19 mouse cellular contexts compared by ENCODE assay signal in the genomic region with DNA sequence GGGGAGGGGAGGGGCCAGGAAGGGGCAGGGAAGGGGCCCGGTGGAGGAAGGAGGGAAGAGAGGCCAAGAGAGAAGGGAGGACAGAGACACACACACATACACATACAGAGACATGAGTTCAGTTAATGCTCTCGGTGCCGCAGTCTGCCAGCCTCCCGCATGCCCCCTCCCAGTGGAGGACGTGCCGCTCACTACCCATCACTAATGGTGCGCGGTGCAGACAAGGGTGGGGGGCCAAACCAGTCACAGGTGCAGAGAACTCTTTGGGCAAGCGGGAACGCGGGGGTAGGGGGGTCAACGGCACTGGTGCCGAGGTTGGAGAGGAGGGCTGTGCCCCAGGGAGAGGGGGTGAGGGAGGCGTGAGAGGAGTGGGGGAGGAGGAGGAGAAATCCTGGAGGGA. TPM values are rescaled to one million over a fixed set of nuclear protein-coding genes. Genes with fewer than 3 reads are reported as not detected.
DNase-seq lines count a peak whose midpoint lies in the region; ATAC-seq and TF ChIP-seq lines count a peak whose summit lies in the region.
"Had no signal": no experiment of that assay in that cellular context is flagged by ENCODE, and none has a peak within 500 bp of the region (broad histone marks: within the 10 kb centered on the region; RNA-seq: fewer than 3 reads in every experiment).

No protein-coding gene starts in this region.

- no peaks in the 10 kb centered on the region for H3K9me3 ChIP-seq in heart, embryonic 10.5 days
- no peaks in the 10 kb centered on the region for H3K9me3 ChIP-seq in E14TG2a.4 (ENCODE audit: low read length)
- no peaks in the 10 kb centered on the region for H3K9me3 ChIP-seq in forebrain, embryonic 13.5 days (replicated peaks)
- H3K9me3 ChIP-seq: embryonic facial prominence, embryonic 12.5 days; forebrain, embryonic 12.5 days; hindbrain, embryonic 10.5 days; hindbrain, embryonic 15.5 days; kidney, embryonic 15.5 days had no signal

- DNase-seq in cerebellum, adult 18-20 months = peak; percentile 51 to 52
- no peak for DNase-seq in cerebellum, postnatal 14 days
- peak; percentile 93 for DNase-seq in heart, adult 11 months
- DNase-seq in heart, embryonic 10.5 days (ENCODE audit: low spot score) = no peak
- DNase-seq: adrenal gland, postnatal 10 days; embryo, embryonic 11 days; forebrain, postnatal 0 days; gastrocnemius, postnatal 14 days; kidney, adult 2 months had no signal

- ATAC-seq in forebrain, embryonic 13.5 days = no peak
- ATAC-seq: forebrain, postnatal 0 days; intestine, embryonic 16.5 days had no signal

- H3K27me3 ChIP-seq in heart, embryonic 10.5 days (ENCODE audit: insufficient read depth, poor library complexity, severe bottlenecking) = peaks cover 13% of the 10 kb centered on the region
- peaks cover 50% of the 10 kb centered on the region for H3K27me3 ChIP-seq in E14TG2a.4 (ENCODE audit: insufficient read depth, low read length)
- H3K27me3 ChIP-seq in forebrain, embryonic 13.5 days = peaks cover 25% of the 10 kb centered on the region
- H3K27me3 ChIP-seq: CH12.LX; kidney, embryonic 15.5 days had no signal

- no peak overlapping the region for H3K27ac ChIP-seq in heart, embryonic 10.5 days
- no peak overlapping the region for H3K27ac ChIP-seq in bone marrow, adult 2 months (ENCODE audit: control insufficient read depth, insufficient read depth, low read depth, low read length, poor library complexity)
- no peak overlapping the region for H3K27ac ChIP-seq in forebrain, embryonic 13.5 days
- H3K27ac ChIP-seq: embryonic facial prominence, embryonic 12.5 days; forebrain, embryonic 12.5 days; hindbrain, embryonic 10.5 days; hindbrain, embryonic 15.5 days; kidney, embryonic 15.5 days had no signal

- peaks cover 35% of the 10 kb centered on the region for H3K4me1 ChIP-seq in heart, embryonic 10.5 days
- peaks cover 54% of the 10 kb centered on the region for H3K4me1 ChIP-seq in E14TG2a.4 (replicated peaks; ENCODE audit: low read depth, low read length)
- H3K4me1 ChIP-seq in bone marrow, adult 2 months (ENCODE audit: control insufficient read depth, insufficient read depth, low read length) = no peaks in the 10 kb centered on the region
- peaks cover 13% of the 10 kb centered on the region for H3K4me1 ChIP-seq in forebrain, embryonic 13.5 days

- H3K9ac ChIP-seq in forebrain, embryonic 13.5 days = no peak overlapping the region
- H3K9ac ChIP-seq: embryonic facial prominence, embryonic 12.5 days; forebrain, embryonic 12.5 days; forebrain, postnatal 0 days; hindbrain, embryonic 15.5 days; kidney, embryonic 15.5 days had no signal

- no peak overlapping the region for H3K4me3 ChIP-seq in heart, embryonic 10.5 days
- H3K4me3 ChIP-seq in E14TG2a.4 (replicated peaks; ENCODE audit: low read length) = peak overlapping the region; percentile 45
- H3K4me3 ChIP-seq in bone marrow, adult 2 months (replicated peaks; ENCODE audit: control insufficient read depth, low read depth, low read length) = no peak overlapping the region
- no peak overlapping the region for H3K4me3 ChIP-seq in forebrain, embryonic 13.5 days
- H3K4me3 ChIP-seq: embryonic facial prominence, embryonic 12.5 days; forebrain, embryonic 12.5 days; hindbrain, embryonic 10.5 days; hindbrain, embryonic 15.5 days; kidney, embryonic 15.5 days had no signal

- WGBS in heart, embryonic 10.5 days = 76% methylated on average over 14 of the region's 14 CpGs
- 90% methylated on average over 14 of the region's 14 CpGs for WGBS in bone marrow, adult 2 months
- WGBS in forebrain, embryonic 13.5 days = 79% methylated on average over 14 of the region's 14 CpGs

- H3K36me3 ChIP-seq in heart, embryonic 10.5 days = peaks cover 61% of the 10 kb centered on the region
- peaks cover 75% of the 10 kb centered on the region for H3K36me3 ChIP-seq in E14TG2a.4 (ENCODE audit: insufficient read depth, low read length)
- peaks cover 39% of the 10 kb centered on the region for H3K36me3 ChIP-seq in forebrain, embryonic 13.5 days (ENCODE audit: poor library complexity, severe bottlenecking)
- H3K36me3 ChIP-seq: hindbrain, embryonic 15.5 days had no signal

- no peak overlapping the region for H3K4me2 ChIP-seq in forebrain, embryonic 13.5 days
- H3K4me2 ChIP-seq: embryonic facial prominence, embryonic 12.5 days; forebrain, embryonic 12.5 days; hindbrain, embryonic 15.5 days; kidney, embryonic 15.5 days had no signal

- TF ChIP-seq POLR2A in bone marrow, adult 2 months (IDR thresholded peaks at IDR 0.05; ENCODE audit: borderline replicate concordance, control insufficient read depth, low read depth, low read length) = 0 out of 2 replicates have a peak, but pooled peaks have one; percentile 10

- no peak for TF ChIP-seq CTCF in E14TG2a.4 (conservative IDR thresholded peaks at IDR 0.05; ENCODE audit: low read length)
- TF ChIP-seq CTCF in bone marrow, adult 2 months (IDR thresholded peaks at IDR 0.05; ENCODE audit: control insufficient read depth, insufficient read depth, low read length) = no peak

RNA-seq across cellular contexts. Expression of a gene that starts 6.4 kb away (rescaled TPM):
- 66.3 and 87.5 TPM in 2 replicates for polyA plus RNA-seq in heart, embryonic 10.5 days (2016; fragmentation: Nextera tagmentation; extraction: Ambion mirVana)
- polyA plus RNA-seq in bone marrow, adult 2 months (2011; ENCODE audit: insufficient read depth, insufficient read length, low replicate concordance, missing spikeins) = 8.0 and 23.9 TPM in 2 replicates
- polyA plus RNA-seq in forebrain, embryonic 13.5 days (2015; fragmentation: Nextera tagmentation; extraction: Ambion mirVana) = 28.2 and 30.3 TPM in 2 replicates

RNA-seq across cellular contexts. Expression of a gene that starts 16.3 kb away (rescaled TPM):
- polyA plus RNA-seq in heart, embryonic 10.5 days (2016; fragmentation: Nextera tagmentation; extraction: Ambion mirVana) = 2.8 and 9.7 TPM in 2 replicates
- polyA plus RNA-seq in bone marrow, adult 2 months (2011; ENCODE audit: insufficient read depth, insufficient read length, low replicate concordance, missing spikeins) = 1.2 and 3.3 TPM in 2 replicates
- polyA plus RNA-seq in forebrain, embryonic 13.5 days (2015; fragmentation: Nextera tagmentation; extraction: Ambion mirVana) = 1.1 and 1.5 TPM in 2 replicates

RNA-seq across cellular contexts. Expression of a gene that starts 19.5 kb away (rescaled TPM):
- polyA plus RNA-seq in heart, embryonic 10.5 days (2016; fragmentation: Nextera tagmentation; extraction: Ambion mirVana) = 69.5 and 91.2 TPM in 2 replicates
- polyA plus RNA-seq in bone marrow, adult 2 months (2011; ENCODE audit: insufficient read depth, insufficient read length, low replicate concordance, missing spikeins) = 28.9 and 54.7 TPM in 2 replicates
- 21.8 and 21.9 TPM in 2 replicates for polyA plus RNA-seq in forebrain, embryonic 13.5 days (2015; fragmentation: Nextera tagmentation; extraction: Ambion mirVana)

RNA-seq across cellular contexts. Expression of a gene that starts 32.8 kb away (rescaled TPM):
- polyA plus RNA-seq in heart, embryonic 10.5 days (2016; fragmentation: Nextera tagmentation; extraction: Ambion mirVana) = 0.21 and 0.70 TPM in 2 replicates
- polyA plus RNA-seq in bone marrow, adult 2 months (2011; ENCODE audit: insufficient read depth, insufficient read length, low replicate concordance, missing spikeins) = 0.38 TPM in 1 of 2 replicates, not detected in the other
- 0.44 and 0.58 TPM in 2 replicates for polyA plus RNA-seq in forebrain, embryonic 13.5 days (2015; fragmentation: Nextera tagmentation; extraction: Ambion mirVana)

Comparison
In these comparisons a context has a peak if more than half of its experiments do, and no peak if none do; other contexts are left out.
1. DNase-seq: peak in cerebellum, adult 18-20 months (2 of 2) and heart, adult 11 months (single experiment); none in cerebellum, postnatal 14 days (0 of 2) and heart, embryonic 10.5 days (single experiment).